16 mouse cellular contexts compared by ENCODE assay signal in genomic region chr1:39839838-39840237, GRCm38 (mm10). TPM values are rescaled to one million over a fixed set of nuclear protein-coding genes. Genes with fewer than 3 reads are reported as not detected.
A peak's percentile ranks its signal among the peaks of the same experiment; 100 is the strongest.
DNase-seq lines count a peak whose midpoint lies in the region; ATAC-seq and TF ChIP-seq lines count a peak whose summit lies in the region.
"Had no signal": no experiment of that assay in that cellular context is flagged by ENCODE, and none has a peak within 500 bp of the region (broad histone marks: within the 10 kb centered on the region; RNA-seq: fewer than 3 reads in every experiment).

No protein-coding gene starts in this region.

- TF ChIP-seq EP300 in CH12.LX (IDR thresholded peaks at IDR 0.05; ENCODE audit: low read length): no peak

- H3K27me3 ChIP-seq in hindbrain, embryonic 10.5 days (ENCODE audit: insufficient read depth, poor library complexity, severe bottlenecking): no peaks in the 10 kb centered on the region
- no peaks in the 10 kb centered on the region for H3K27me3 ChIP-seq in hindbrain, embryonic 16.5 days (replicated peaks; ENCODE audit: control insufficient read depth, insufficient read depth, low read length)
- H3K27me3 ChIP-seq in CH12.LX (replicated peaks): peaks cover 7% of the 10 kb centered on the region
- H3K27me3 ChIP-seq in liver, embryonic 12.5 days (replicated peaks): no peaks in the 10 kb centered on the region
- H3K27me3 ChIP-seq: lung, embryonic 15.5 days had no signal

- no peak overlapping the region for H3K9ac ChIP-seq in hindbrain, embryonic 16.5 days (ENCODE audit: low read depth, low read length)
- no peak overlapping the region for H3K9ac ChIP-seq in CH12.LX (ENCODE audit: insufficient read depth, low read depth)
- no peak overlapping the region for H3K9ac ChIP-seq in liver, embryonic 12.5 days
- H3K9ac ChIP-seq: lung, embryonic 15.5 days had no signal

- TF ChIP-seq POLR2A in CH12.LX (IDR thresholded peaks at IDR 0.05; ENCODE audit: low read depth, low read length): no peak

- ATAC-seq in hindbrain, embryonic 16.5 days: no peak
- peak; percentile 37; the same call in 1 of the 2 replicates for ATAC-seq in liver, embryonic 12.5 days
- no peak for ATAC-seq in inflammation-experienced regulatory T-cells, adult 6 months

- no peak overlapping the region for H3K4me3 ChIP-seq in hindbrain, embryonic 10.5 days
- no peak overlapping the region for H3K4me3 ChIP-seq in hindbrain, embryonic 16.5 days (ENCODE audit: low read length)
- H3K4me3 ChIP-seq in CH12.LX (replicated peaks in 1 of 3; ENCODE audit: low read depth in 2 of 3, low read length in 2 of 3, poor library complexity in 1 of 3): no peak overlapping the region
- no peak overlapping the region for H3K4me3 ChIP-seq in liver, embryonic 12.5 days
- H3K4me3 ChIP-seq: lung, embryonic 15.5 days had no signal

- no peaks in the 10 kb centered on the region for H3K36me3 ChIP-seq in hindbrain, embryonic 10.5 days
- no peaks in the 10 kb centered on the region for H3K36me3 ChIP-seq in hindbrain, embryonic 16.5 days (ENCODE audit: control insufficient read depth, insufficient read depth, low read length)
- H3K36me3 ChIP-seq in CH12.LX (replicated peaks in 1 of 2; ENCODE audit: control insufficient read depth in 1 of 2, insufficient read depth in 1 of 2, low read length in 1 of 2): no peaks in the 10 kb centered on the region
- H3K36me3 ChIP-seq in liver, embryonic 12.5 days: no peaks in the 10 kb centered on the region
- H3K36me3 ChIP-seq: lung, embryonic 15.5 days had no signal

- no peaks in the 10 kb centered on the region for H3K79me2 ChIP-seq in CH12.LX (replicated peaks; ENCODE audit: control insufficient read depth, extremely low read depth, insufficient read depth, poor library complexity, severe bottlenecking)

- peak overlapping the region; percentile 75 for H3K27ac ChIP-seq in hindbrain, embryonic 10.5 days
- H3K27ac ChIP-seq in hindbrain, embryonic 16.5 days (ENCODE audit: low read depth, low read length): no peak overlapping the region
- H3K27ac ChIP-seq in CH12.LX (ENCODE audit: insufficient read depth, low read depth): no peak overlapping the region
- no peak overlapping the region for H3K27ac ChIP-seq in liver, embryonic 12.5 days
- H3K27ac ChIP-seq: lung, embryonic 15.5 days had no signal

- no peak for TF ChIP-seq RAD21 in CH12.LX (IDR thresholded peaks at IDR 0.05; ENCODE audit: low read depth, low read length)

- no peak for TF ChIP-seq CTCF in CH12.LX (conservative IDR thresholded peaks at IDR 0.05 in 1 of 2, IDR thresholded peaks at IDR 0.05 in 1 of 2; ENCODE audit: low read depth in 2 of 2, low read length in 2 of 2)

- peaks cover 26% of the 10 kb centered on the region for H3K4me1 ChIP-seq in hindbrain, embryonic 10.5 days (replicated peaks)
- H3K4me1 ChIP-seq in hindbrain, embryonic 16.5 days (ENCODE audit: control insufficient read depth, insufficient read depth, low read depth, low read length): peaks cover 3% of the 10 kb centered on the region; the same call in 1 of the 2 replicates
- H3K4me1 ChIP-seq in CH12.LX (ENCODE audit: control insufficient read depth in 1 of 2, insufficient read depth in 2 of 2): peaks cover 15 to 40% of the 10 kb centered on the region in 2 experiments
- H3K4me1 ChIP-seq in liver, embryonic 12.5 days: peaks cover 40% of the 10 kb centered on the region

- DNase-seq in hindbrain, embryonic 10.5 days (ENCODE audit: low spot score): no peak
- peak; percentile 85 for DNase-seq in A20 (ENCODE audit: low read depth, low spot score)
- peak; percentile 59 for DNase-seq in CH12.LX (ENCODE audit: extremely low read depth)
- no peak for DNase-seq in adipocyte (ENCODE audit: low spot score)
- DNase-seq in frontal cortex, postnatal 36 days (ENCODE audit: low spot score in 2 of 2): no peak
- DNase-seq: adrenal gland, postnatal 36 days; cerebellum, adult 11-12 months; kidney, adult 11 months had no signal

- no peaks in the 10 kb centered on the region for H3K9me3 ChIP-seq in hindbrain, embryonic 10.5 days
- H3K9me3 ChIP-seq in hindbrain, embryonic 16.5 days (ENCODE audit: control insufficient read depth, low read length): no peaks in the 10 kb centered on the region
- H3K9me3 ChIP-seq in CH12.LX (replicated peaks; ENCODE audit: low read length): no peaks in the 10 kb centered on the region
- H3K9me3 ChIP-seq in liver, embryonic 12.5 days (replicated peaks): no peaks in the 10 kb centered on the region
- H3K9me3 ChIP-seq: lung, embryonic 15.5 days had no signal

- no peak overlapping the region for H3K4me2 ChIP-seq in hindbrain, embryonic 16.5 days (ENCODE audit: low read length)
- H3K4me2 ChIP-seq in CH12.LX (ENCODE audit: insufficient read depth, low read depth, poor library complexity, severe bottlenecking): no peak overlapping the region
- H3K4me2 ChIP-seq in liver, embryonic 12.5 days: peak overlapping the region; percentile 33
- H3K4me2 ChIP-seq: lung, embryonic 15.5 days had no signal

- WGBS in hindbrain, embryonic 10.5 days: 57% methylated on average over 8 of the region's 8 CpGs
- WGBS in hindbrain, embryonic 16.5 days: 61% methylated on average over 8 of the region's 8 CpGs
- 38% methylated on average over 8 of the region's 8 CpGs for WGBS in liver, embryonic 12.5 days (ENCODE audit: insufficient replicate concordance)

- dilution Hi-C loops in CH12.LX (cut with MboI; ENCODE audit: extremely low pct_ligation_motif_present, extremely low pct_unique_long_range_greater_than_20kb, low sequenced_read_pairs): no loop called here

- in situ Hi-C loops in CH12.LX (cut with MboI; ENCODE audit: low pct_ligation_motif_present, low pct_unique_long_range_greater_than_20kb, low sequenced_read_pairs): no loop called here

TF ChIP-seq in CH12.LX, 34 proteins besides CTCF, POLR2A, EP300 and RAD21:
- TF ChIP-seq CHD2 (IDR thresholded peaks at IDR 0.05; ENCODE audit: low read length) (no peak), ZNF384 (IDR thresholded peaks at IDR 0.05; ENCODE audit: low read depth, low read length) (no peak), NELFE (IDR thresholded peaks at IDR 0.05; ENCODE audit: low read depth, low read length) (no peak), KAT2A (IDR thresholded peaks at IDR 0.05; ENCODE audit: insufficient replicate concordance, low read length) (no peak), IRF4 (IDR thresholded peaks at IDR 0.05; ENCODE audit: low read depth, low read length) (no peak), SMC3 (IDR thresholded peaks at IDR 0.05; ENCODE audit: low read depth, low read length) (no peak), USF2 (conservative IDR thresholded peaks at IDR 0.05; ENCODE audit: low read depth, low read length) (no peak), JUND (conservative IDR thresholded peaks at IDR 0.05; ENCODE audit: low read depth, low read length) (no peak), MEF2A (IDR thresholded peaks at IDR 0.05; ENCODE audit: borderline replicate concordance, low read depth, low read length) (no peak), MAFK (IDR thresholded peaks at IDR 0.05; ENCODE audit: insufficient replicate concordance, low read length) (no peak)

RNA-seq across cellular contexts. Expression of gene Gm3646, which starts 34.7 kb away (rescaled TPM):
- not detected in 2 replicates for polyA plus RNA-seq in hindbrain, embryonic 10.5 days (2016; fragmentation: Nextera tagmentation; extraction: Ambion mirVana)
- not detected in 2 replicates for polyA plus RNA-seq in hindbrain, embryonic 16.5 days (2015; fragmentation: Nextera tagmentation; extraction: Ambion mirVana)
- total RNA-seq in CH12.LX (2012; rRNA removed): not detected in 2 replicates
- total RNA-seq in CH12.LX (2014; rRNA removed): not detected in 2 replicates
- not detected in 2 replicates for polyA plus RNA-seq in CH12.LX (2012; ENCODE audit: insufficient read length, low read depth)
- polyA plus RNA-seq in liver, embryonic 12.5 days (2016; fragmentation: Nextera tagmentation; extraction: Ambion mirVana): not detected in 2 replicates
- not detected for polyA plus RNA-seq in inflammation-experienced regulatory T-cells, adult 6 months (2017; shearing (Covaris generic))
- total RNA-seq: adrenal gland, postnatal 36 days; layer of hippocampus, adult 18-20 months; left cerebral cortex, postnatal 14 days had no signal
- polyA plus RNA-seq: embryonic facial prominence, embryonic 11.5 days; lung, embryonic 15.5 days; spleen, adult 2 months had no signal

Comparison
In these comparisons a context has a peak if more than half of its experiments do, and no peak if none do; other contexts are left out.
1. DNase-seq: peak in A20 (single experiment) and CH12.LX (single experiment); none in hindbrain, embryonic 10.5 days (single experiment), adipocyte (single experiment) and frontal cortex, postnatal 36 days (0 of 2).